Mouse (Mus musculus): Measurements from ENCODE around the gene Ick. TPM values are rescaled to one million over a fixed set of nuclear protein-coding genes. Genes with fewer than 3 reads are reported as not detected.

Ick gene
- polyA plus RNA-seq, 1 experiment from 2014 or later, result 4.6 TPM

- 83% methylated on average over 4 of the region's 4 CpGs for WGBS (ENCODE audit: insufficient replicate concordance)
- Histone ChIP-seq H3K9ac (no peak overlapping the region), H3K4me1 (replicated peaks) (no peaks in the 10 kb centered on the region), H3K36me3 (replicated peaks) (peaks cover 91% of the 10 kb centered on the region), H3K9me3 (replicated peaks) (no peaks in the 10 kb centered on the region), H3K4me2 (no peak overlapping the region), H3K27ac (replicated peaks) (no peak overlapping the region), H3K27me3 (no peaks in the 10 kb centered on the region), H3K4me3 (replicated peaks) (no peak overlapping the region)
- ATAC-seq (ENCODE audit: insufficient read depth), result no peak
These were observed 24.7 kb upstream of the Ick start for GRCm38 (mm10) chr9:78084341-78084740.

GRCm38 (mm10) chr9:78085722-78086287, 23.2 kb upstream of the Ick start:
- H3K9me3 ChIP-seq (replicated peaks), result no peaks in the 10 kb centered on the region
- 68% methylated on average over 14 of the region's 14 CpGs for WGBS (ENCODE audit: insufficient replicate concordance)
- H3K4me3 ChIP-seq (replicated peaks), result no peak overlapping the region
- 0 out of 2 replicates have a peak, but pooled peaks cover 3% of the 10 kb centered on the region for H3K4me1 ChIP-seq (replicated peaks)
- no peak overlapping the region for H3K9ac ChIP-seq
- no peak for ATAC-seq (ENCODE audit: insufficient read depth)
- no peak overlapping the region for H3K27ac ChIP-seq (replicated peaks)
- no peak overlapping the region for H3K4me2 ChIP-seq
- peaks cover 97% of the 10 kb centered on the region for H3K36me3 ChIP-seq (replicated peaks)
- H3K27me3 ChIP-seq, result no peaks in the 10 kb centered on the region

- ATAC-seq (ENCODE audit: insufficient read depth), result no peak
- Histone ChIP-seq H3K36me3 (replicated peaks) (peaks cover 99% of the 10 kb centered on the region), H3K9me3 (replicated peaks) (no peaks in the 10 kb centered on the region), H3K4me3 (replicated peaks) (no peak overlapping the region), H3K27ac (replicated peaks) (no peak overlapping the region), H3K9ac (no peak overlapping the region), H3K4me2 (no peak overlapping the region), H3K4me1 (replicated peaks) (0 out of 2 replicates have a peak, but pooled peaks cover 3% of the 10 kb centered on the region), H3K27me3 (no peaks in the 10 kb centered on the region)
- WGBS (ENCODE audit: insufficient replicate concordance), result 86% methylated on average over 9 of the region's 9 CpGs
These were observed 21.2 kb upstream of the Ick start for GRCm38 (mm10) chr9:78087751-78088150.

- 76% methylated on average over 4 of the region's 4 CpGs for WGBS (ENCODE audit: insufficient replicate concordance)
- no peak for ATAC-seq (ENCODE audit: insufficient read depth)
- peaks cover 99% of the 10 kb centered on the region for H3K36me3 ChIP-seq (replicated peaks)
These were observed 20.5 kb upstream of the Ick start for GRCm38 (mm10) chr9:78088521-78088920.

GRCm38 (mm10) chr9:78088971-78089370, 20.0 kb upstream of the Ick start:
- no peak overlapping the region for H3K4me2 ChIP-seq
- 84% methylated on average over 7 of the region's 7 CpGs for WGBS (ENCODE audit: insufficient replicate concordance)
- H3K27ac ChIP-seq (replicated peaks), result no peak overlapping the region
- ATAC-seq (ENCODE audit: insufficient read depth), result no peak
- H3K9me3 ChIP-seq (replicated peaks), result no peaks in the 10 kb centered on the region
- H3K9ac ChIP-seq, result no peak overlapping the region
- no peak overlapping the region for H3K4me3 ChIP-seq (replicated peaks)
- H3K36me3 ChIP-seq (replicated peaks), result peaks cover 98% of the 10 kb centered on the region
- 0 out of 2 replicates have a peak, but pooled peaks cover 3% of the 10 kb centered on the region for H3K4me1 ChIP-seq (replicated peaks)
- H3K27me3 ChIP-seq, result no peaks in the 10 kb centered on the region

More at GRCm38 (mm10) chr9:78088521-78088920, 20.5 kb upstream of the Ick start:
- H3K4me3 ChIP-seq (replicated peaks), result no peak overlapping the region
- H3K9ac ChIP-seq, result no peak overlapping the region
- H3K27me3 ChIP-seq, result no peaks in the 10 kb centered on the region
- 0 out of 2 replicates have a peak, but pooled peaks cover 3% of the 10 kb centered on the region for H3K4me1 ChIP-seq (replicated peaks)
- no peaks in the 10 kb centered on the region for H3K9me3 ChIP-seq (replicated peaks)
- no peak overlapping the region for H3K27ac ChIP-seq (replicated peaks)
- no peak overlapping the region for H3K4me2 ChIP-seq

- no peak for ATAC-seq (ENCODE audit: insufficient read depth)
- no peak overlapping the region for H3K4me3 ChIP-seq (replicated peaks)
- H3K27ac ChIP-seq (replicated peaks), result no peak overlapping the region
- peaks cover 98% of the 10 kb centered on the region for H3K36me3 ChIP-seq (replicated peaks)
- H3K9ac ChIP-seq, result no peak overlapping the region
- no peaks in the 10 kb centered on the region for H3K9me3 ChIP-seq (replicated peaks)
- H3K4me1 ChIP-seq (replicated peaks), result 0 out of 2 replicates have a peak, but pooled peaks cover 3% of the 10 kb centered on the region
- 83% methylated on average over 1 of the region's 1 CpGs for WGBS (ENCODE audit: insufficient replicate concordance)
- no peaks in the 10 kb centered on the region for H3K27me3 ChIP-seq
- H3K4me2 ChIP-seq, result no peak overlapping the region
These were observed 19.1 kb upstream of the Ick start for GRCm38 (mm10) chr9:78089906-78090305.

- Histone ChIP-seq H3K4me3 (replicated peaks) (no peak overlapping the region), H3K9me3 (replicated peaks) (no peaks in the 10 kb centered on the region), H3K27me3 (no peaks in the 10 kb centered on the region), H3K9ac (no peak overlapping the region), H3K27ac (replicated peaks) (no peak overlapping the region), H3K4me2 (no peak overlapping the region), H3K36me3 (replicated peaks) (peaks cover 98% of the 10 kb centered on the region), H3K4me1 (replicated peaks) (0 out of 2 replicates have a peak, but pooled peaks cover 3% of the 10 kb centered on the region)
- no peak for ATAC-seq (ENCODE audit: insufficient read depth)
- WGBS (ENCODE audit: insufficient replicate concordance), result 87% methylated on average over 3 of the region's 3 CpGs
These were observed 18.4 kb upstream of the Ick start for GRCm38 (mm10) chr9:78090596-78090995.

GRCm38 (mm10) chr9:78095686-78096085, 13.3 kb upstream of the Ick start:
- H3K27me3 ChIP-seq, result no peaks in the 10 kb centered on the region
- no peak overlapping the region for H3K4me2 ChIP-seq
- 88% methylated on average over 12 of the region's 12 CpGs for WGBS (ENCODE audit: insufficient replicate concordance)
- H3K9me3 ChIP-seq (replicated peaks), result peaks cover 7% of the 10 kb centered on the region; the same call in 1 of the 2 replicates
- ATAC-seq (ENCODE audit: insufficient read depth), result no peak
- H3K4me1 ChIP-seq (replicated peaks), result no peaks in the 10 kb centered on the region
- H3K36me3 ChIP-seq (replicated peaks), result peaks cover 98% of the 10 kb centered on the region
- H3K27ac ChIP-seq (replicated peaks), result no peak overlapping the region
- no peak overlapping the region for H3K4me3 ChIP-seq (replicated peaks)
- no peak overlapping the region for H3K9ac ChIP-seq

- peaks cover 7% of the 10 kb centered on the region; the same call in 1 of the 2 replicates for H3K9me3 ChIP-seq (replicated peaks)
- no peak overlapping the region for H3K4me3 ChIP-seq (replicated peaks)
- peaks cover 1% of the 10 kb centered on the region; the same call in 1 of the 2 replicates for H3K4me1 ChIP-seq (replicated peaks)
- no peak for ATAC-seq (ENCODE audit: insufficient read depth)
- no peak overlapping the region for H3K4me2 ChIP-seq
- H3K27ac ChIP-seq (replicated peaks), result no peak overlapping the region
- H3K9ac ChIP-seq, result no peak overlapping the region
- 91% methylated on average over 6 of the region's 6 CpGs for WGBS (ENCODE audit: insufficient replicate concordance)
- H3K36me3 ChIP-seq (replicated peaks), result peaks cover 98% of the 10 kb centered on the region
- no peaks in the 10 kb centered on the region for H3K27me3 ChIP-seq
These were observed 12.6 kb upstream of the Ick start for GRCm38 (mm10) chr9:78096376-78096775.

GRCm38 (mm10) chr9:78100956-78101355, 8.0 kb upstream of the Ick start:
- ATAC-seq (ENCODE audit: insufficient read depth), result no peak
- Histone ChIP-seq H3K36me3 (replicated peaks) (peaks cover 83% of the 10 kb centered on the region), H3K9me3 (replicated peaks) (peaks cover 7% of the 10 kb centered on the region; the same call in 1 of the 2 replicates), H3K4me1 (replicated peaks) (peaks cover 39% of the 10 kb centered on the region), H3K27me3 (no peaks in the 10 kb centered on the region), H3K9ac (no peak overlapping the region), H3K4me2 (no peak overlapping the region), H3K4me3 (replicated peaks) (no peak overlapping the region), H3K27ac (replicated peaks) (no peak overlapping the region)
- 25% methylated on average over 5 of the region's 5 CpGs for WGBS (ENCODE audit: insufficient replicate concordance)

GRCm38 (mm10) chr9:78101431-78101830, 7.6 kb upstream of the Ick start:
- peaks cover 43% of the 10 kb centered on the region for H3K4me1 ChIP-seq (replicated peaks)
- no peak for ATAC-seq (ENCODE audit: insufficient read depth)
- 25% methylated on average over 4 of the region's 4 CpGs for WGBS (ENCODE audit: insufficient replicate concordance)
- peaks cover 83% of the 10 kb centered on the region for H3K36me3 ChIP-seq (replicated peaks)
- H3K4me3 ChIP-seq (replicated peaks), result no peak overlapping the region
- H3K4me2 ChIP-seq, result no peak overlapping the region
- peaks cover 7% of the 10 kb centered on the region; the same call in 1 of the 2 replicates for H3K9me3 ChIP-seq (replicated peaks)
- no peak overlapping the region; the same call in 1 of the 2 replicates for H3K27ac ChIP-seq (replicated peaks)
- H3K27me3 ChIP-seq, result no peaks in the 10 kb centered on the region
- no peak overlapping the region for H3K9ac ChIP-seq
